9 mouse cellular contexts compared by ENCODE assay signal in the genomic region with DNA sequence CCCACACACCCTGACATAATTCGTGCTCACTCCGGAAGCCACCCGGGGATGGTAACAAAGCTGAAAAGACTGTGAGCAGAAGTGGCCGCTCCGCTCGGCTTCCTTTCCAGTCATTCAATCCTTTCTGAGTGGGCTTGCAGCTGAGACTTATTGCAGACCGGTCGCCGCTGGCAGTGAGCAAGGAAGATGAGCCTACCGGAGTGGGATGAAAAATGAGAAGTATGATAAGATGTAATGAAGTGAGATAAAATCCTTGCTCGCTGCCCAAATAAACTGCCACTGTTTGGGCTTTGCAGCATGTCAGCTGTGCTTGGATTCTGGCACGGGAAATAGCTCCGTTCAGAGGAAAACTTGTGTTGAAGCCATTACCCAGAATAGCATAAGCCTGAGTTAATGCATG.
DNase-seq lines count a peak whose midpoint lies in the region; ATAC-seq and TF ChIP-seq lines count a peak whose summit lies in the region.
"Had no signal": no experiment of that assay in that cellular context is flagged by ENCODE, and none has a peak within 500 bp of the region (broad histone marks: within the 10 kb centered on the region; RNA-seq: fewer than 3 reads in every experiment).

No protein-coding gene starts in this region.

- H3K4me2 ChIP-seq in midbrain, embryonic 13.5 days (replicated peaks), result peak overlapping the region; percentile 23
- no peak overlapping the region for H3K4me2 ChIP-seq in midbrain, embryonic 11.5 days

- H3K27me3 ChIP-seq in midbrain, embryonic 13.5 days, result no peaks in the 10 kb centered on the region
- no peaks in the 10 kb centered on the region for H3K27me3 ChIP-seq in midbrain, embryonic 11.5 days (ENCODE audit: control insufficient read depth, insufficient read depth, low read length)
- H3K27me3 ChIP-seq in thymus, adult 2 months (ENCODE audit: control insufficient read depth, insufficient read depth, low read length), result no peaks in the 10 kb centered on the region

- H3K4me1 ChIP-seq in midbrain, embryonic 13.5 days (replicated peaks), result no peaks in the 10 kb centered on the region
- no peaks in the 10 kb centered on the region for H3K4me1 ChIP-seq in midbrain, embryonic 11.5 days (ENCODE audit: control insufficient read depth, insufficient read depth, low read length)
- no peaks in the 10 kb centered on the region for H3K4me1 ChIP-seq in thymus, adult 2 months (replicated peaks; ENCODE audit: control insufficient read depth, insufficient read depth, low read length)

- DNase-seq in cerebellum, postnatal 10 days, result peak; percentile 59 to 69
- no peak for DNase-seq in cerebellum, adult 18-20 months
- DNase-seq in midbrain, embryonic 11.5 days (ENCODE audit: low spot score, missing footprints), result no peak
- DNase-seq in left cerebral cortex, postnatal 10 days (ENCODE audit: extremely low spot score in 1 of 2, low spot score in 2 of 2), result peak; percentile 24 to 27
- DNase-seq in right cerebral cortex, postnatal 4 days, result peak; percentile 17
- no peak for DNase-seq in thymus, adult 2 months
- DNase-seq in MN1 (ENCODE audit: low spot score), result no peak

- no peak overlapping the region for H3K9ac ChIP-seq in midbrain, embryonic 13.5 days (replicated peaks)
- no peak overlapping the region for H3K9ac ChIP-seq in midbrain, embryonic 11.5 days (ENCODE audit: low read length)

- H3K4me3 ChIP-seq in midbrain, embryonic 13.5 days (replicated peaks), result no peak overlapping the region
- no peak overlapping the region for H3K4me3 ChIP-seq in midbrain, embryonic 11.5 days (ENCODE audit: low read depth, low read length)
- H3K4me3 ChIP-seq in thymus, adult 2 months (ENCODE audit: control insufficient read depth, insufficient read depth, low read length), result no peak overlapping the region
- H3K4me3 ChIP-seq: myocyte had no signal

- H3K36me3 ChIP-seq in midbrain, embryonic 13.5 days, result no peaks in the 10 kb centered on the region
- H3K36me3 ChIP-seq in midbrain, embryonic 11.5 days (ENCODE audit: control insufficient read depth, insufficient read depth, low read length), result no peaks in the 10 kb centered on the region
- H3K36me3 ChIP-seq in thymus, adult 2 months (ENCODE audit: control insufficient read depth, insufficient read depth, low read length), result no peaks in the 10 kb centered on the region

- no peak for ATAC-seq in midbrain, embryonic 13.5 days
- no peak for ATAC-seq in midbrain, embryonic 11.5 days (ENCODE audit: low FRiP score)

- intact Hi-C loops in left cerebral cortex, postnatal 10 days (cut with DNase I), result no loop called here

- no peak for TF ChIP-seq CTCF in thymus, adult 2 months (IDR thresholded peaks at IDR 0.05; ENCODE audit: borderline replicate concordance, control insufficient read depth, extremely low read depth, insufficient read depth, low read length, poor library complexity)

- 64% methylated on average over 13 of the region's 13 CpGs for WGBS in midbrain, embryonic 13.5 days
- WGBS in midbrain, embryonic 11.5 days, result 74% methylated on average over 13 of the region's 13 CpGs
- 87% methylated on average over 13 of the region's 13 CpGs for WGBS in thymus, adult 2 months

- H3K9me3 ChIP-seq in midbrain, embryonic 13.5 days, result no peaks in the 10 kb centered on the region
- no peaks in the 10 kb centered on the region for H3K9me3 ChIP-seq in midbrain, embryonic 11.5 days (ENCODE audit: control insufficient read depth, low read length)

- no peak overlapping the region for H3K27ac ChIP-seq in midbrain, embryonic 13.5 days
- no peak overlapping the region for H3K27ac ChIP-seq in midbrain, embryonic 11.5 days (ENCODE audit: low read depth, low read length)
- no peak overlapping the region for H3K27ac ChIP-seq in thymus, adult 2 months (ENCODE audit: control insufficient read depth, insufficient read depth, low read length)

- TF ChIP-seq POLR2A in thymus, adult 2 months (IDR thresholded peaks at IDR 0.05; ENCODE audit: control insufficient read depth, extremely low read depth, insufficient read depth, low read length, poor library complexity), result no peak

Comparison
In these comparisons a context has a peak if more than half of its experiments do, and no peak if none do; other contexts are left out.
1. DNase-seq: peak in cerebellum, postnatal 10 days (2 of 2), left cerebral cortex, postnatal 10 days (2 of 2) and right cerebral cortex, postnatal 4 days (single experiment); none in cerebellum, adult 18-20 months (0 of 2), midbrain, embryonic 11.5 days (single experiment), thymus, adult 2 months (single experiment) and MN1 (single experiment).